Mouse (Mus musculus) brain, embryonic 14.5 days (tissue): Measurements from ENCODE around the gene 1700020N01Rik.

ENCODE experiments used
- CTCF ChIP-seq: fragments of 200-500 bp; IDR thresholded peaks from 2 replicates; pipeline ENCODE4 v1.5.1; 2012; ENCODE audit warnings: inconsistent platforms, mild to moderate bottlenecking, moderate library complexity, borderline replicate concordance; ENCODE audit not compliant: insufficient read depth, insufficient read length; ENCODE audit errors: extremely low read depth
- POLR2A ChIP-seq: fragments of 200-500 bp; IDR thresholded peaks from 2 replicates; pipeline ENCODE4 v1.6.1; 2012; ENCODE audit warnings: mild to moderate bottlenecking, inconsistent platforms, borderline replicate concordance; ENCODE audit not compliant: poor library complexity, insufficient read depth, insufficient read length, severe bottlenecking; ENCODE audit errors: extremely low read depth

DNA sequence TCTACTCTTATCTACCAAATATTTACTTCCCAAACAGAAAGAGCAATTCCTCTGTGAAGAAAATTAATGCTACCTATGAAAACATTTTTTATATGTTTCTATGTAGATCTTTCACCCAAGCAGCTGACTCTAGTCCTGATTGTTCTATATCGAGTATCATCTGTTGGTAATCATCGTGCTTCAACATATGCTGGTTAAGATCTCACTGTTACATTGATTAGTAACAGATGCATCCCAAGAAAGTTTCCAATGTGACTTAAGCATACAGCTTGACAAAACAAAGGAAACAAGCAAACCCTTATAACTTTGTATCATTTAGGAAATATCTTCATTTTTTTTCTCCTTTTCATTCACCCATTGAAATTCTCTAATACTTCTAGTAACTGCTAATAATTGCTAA lies 5.9 kb upstream of the 1700020N01Rik start:
- no peak for TF ChIP-seq CTCF
- no peak for TF ChIP-seq POLR2A
